Mouse (Mus musculus) embryonic fibroblast, embryonic 13.5 days (primary cell): Measurements from ENCODE around the gene Wasf2.

Experiments
- CTCF ChIP-seq: IDR thresholded peaks from 2 replicates; pipeline ENCODE4 v1.5.1; 2011; ENCODE audit warnings: mild to moderate bottlenecking, control low read depth, low read length, moderate library complexity, borderline replicate concordance; ENCODE audit not compliant: insufficient read depth
- POLR2A ChIP-seq: IDR thresholded peaks from 2 replicates; pipeline ENCODE4 v1.6.1; 2011; ENCODE audit warnings: low read depth, mild to moderate bottlenecking, control low read depth, low read length, moderate library complexity

DNA sequence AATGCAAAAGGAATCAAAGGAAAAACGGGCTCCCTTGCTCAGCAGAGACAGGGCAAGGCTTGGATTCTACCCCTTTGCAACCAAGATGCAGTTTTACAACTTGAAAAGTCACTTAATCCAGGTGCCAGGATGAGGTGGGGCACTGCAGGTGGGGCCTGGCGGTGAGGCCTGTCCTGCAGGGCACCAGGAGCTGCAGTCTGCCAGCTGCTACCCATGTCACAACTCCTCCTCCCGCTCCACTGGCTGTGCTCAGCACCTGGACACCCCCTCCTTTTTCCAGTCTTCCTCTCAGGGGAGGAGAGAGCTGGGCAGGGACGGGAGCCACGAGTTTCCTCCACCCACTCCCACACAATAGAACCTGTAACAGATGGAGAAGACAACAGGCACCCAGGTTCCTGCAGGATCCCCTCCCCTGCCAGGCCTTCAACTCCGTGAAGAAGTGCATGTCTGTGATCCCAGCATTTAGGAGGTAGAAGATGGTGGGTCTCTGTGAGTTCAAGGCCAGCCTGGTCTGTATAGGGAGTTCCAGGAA, 16.9 kb upstream of the Wasf2 start:
- no peak for TF ChIP-seq CTCF
- no peak for TF ChIP-seq POLR2A
